Mouse (Mus musculus) urinary bladder, adult 18-20 months (tissue): ENCODE results near the gene Fubp3.

Source experiments
- DNase-seq, 2 experiments: peaks; one replicate each; pipeline ENCODE4 v3.0.0; 2022; ENCODE audit warnings: low spot score in 2 of 2, mixed read lengths in 2 of 2

Fubp3 gene

DNA sequence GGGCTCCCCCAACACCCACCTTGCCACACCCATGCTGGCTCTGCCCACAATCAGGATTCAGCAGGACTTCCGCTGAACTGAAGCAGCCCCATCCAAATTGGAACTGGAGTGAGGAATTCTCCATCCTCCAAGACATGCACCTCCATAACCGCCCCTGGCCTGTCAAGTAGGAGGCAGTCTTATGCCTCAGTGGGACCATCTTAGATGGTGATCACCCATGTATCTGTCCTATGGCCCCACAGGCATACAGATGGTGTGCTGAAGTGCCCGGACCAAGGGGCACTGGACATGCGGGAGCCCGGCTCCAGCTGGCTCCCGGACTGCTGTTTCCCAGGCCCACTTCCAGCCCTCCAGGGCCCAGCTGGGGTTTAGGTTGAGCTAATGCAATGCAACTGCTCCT lies 46.8 kb downstream of the Fubp3 start:
- no peak for DNase-seq

DNA sequence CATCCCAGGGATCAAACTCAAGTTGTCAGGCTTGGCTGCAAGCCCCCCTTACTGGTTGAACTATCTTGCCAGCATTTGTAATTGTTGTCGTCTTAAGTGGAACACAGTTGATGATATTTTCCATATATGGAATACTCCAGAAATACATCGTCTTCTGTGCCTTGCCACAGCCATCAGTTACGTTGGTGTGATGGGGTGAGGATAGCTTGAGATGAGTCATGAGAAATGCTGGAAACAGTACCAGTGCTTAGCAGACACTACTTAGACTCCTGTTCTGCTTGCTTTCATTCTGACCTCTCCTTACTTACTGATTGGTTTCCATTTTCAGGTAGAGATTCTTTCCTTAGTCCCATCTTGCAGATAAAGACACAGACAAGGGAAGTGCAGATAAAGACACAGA lies 61.1 kb downstream of the Fubp3 start:
- DNase-seq, result no peak

GRCm38 (mm10) chr2:31635281-31636137 lies 63.1 kb downstream of the Fubp3 start:
- DNase-seq, result peak in 1 of 2 experiments; percentile 14

DNA sequence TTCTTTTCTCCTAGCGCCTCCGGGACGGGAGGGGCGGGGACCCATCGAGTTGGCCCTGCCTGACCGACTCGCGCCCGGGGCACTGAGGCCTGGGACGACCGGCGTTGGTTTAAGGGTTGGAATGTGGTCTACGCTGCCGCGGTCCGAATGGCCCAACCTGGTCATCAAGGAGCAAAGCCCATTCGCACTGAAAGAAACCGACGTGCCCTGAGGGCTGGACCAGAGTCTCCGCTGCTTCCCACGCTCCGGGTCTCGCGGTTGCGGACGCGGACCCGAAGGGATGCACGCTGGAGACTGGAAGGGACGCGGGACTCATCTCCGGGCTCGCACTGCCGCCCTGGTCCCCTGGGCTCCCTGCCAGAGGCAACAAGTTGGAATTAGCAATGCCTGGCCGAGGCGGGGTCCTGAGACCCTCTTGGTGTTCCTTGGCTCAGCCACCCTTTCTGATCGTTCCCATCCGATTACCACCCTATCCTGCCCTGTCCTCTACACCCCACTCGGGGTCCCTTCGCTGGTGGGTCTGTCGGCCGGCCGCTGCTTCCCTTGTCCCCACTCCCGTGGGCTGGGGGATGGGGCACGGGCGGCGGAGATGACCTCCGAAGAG lies 63.8 kb downstream of the Fubp3 start:
- peak in 1 of 2 experiments; percentile 28 for DNase-seq

GRCm38 (mm10) chr2:31636742-31637141 lies 64.3 kb downstream of the Fubp3 start:
- DNase-seq, result no peak

DNA sequence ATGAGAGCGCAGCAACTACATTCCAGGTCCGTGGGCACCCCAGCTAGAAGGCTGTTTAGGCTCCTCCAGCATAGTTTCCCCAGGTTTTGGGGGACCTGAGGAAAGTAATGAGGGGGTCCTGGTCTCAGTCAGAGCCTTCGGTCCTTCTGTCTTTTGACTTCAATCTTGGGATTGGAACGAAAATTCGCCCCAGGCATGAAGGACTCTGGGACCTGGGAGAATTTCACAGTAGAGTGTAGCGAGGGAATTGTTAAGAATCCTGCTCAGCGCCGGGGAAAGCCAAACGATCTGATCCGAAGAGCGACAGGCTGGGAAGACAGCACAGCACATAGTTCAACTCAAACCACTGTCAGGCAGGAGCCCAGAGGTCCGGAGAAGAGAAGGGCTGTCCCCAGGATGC lies 64.9 kb downstream of the Fubp3 start:
- no peak for DNase-seq

DNA sequence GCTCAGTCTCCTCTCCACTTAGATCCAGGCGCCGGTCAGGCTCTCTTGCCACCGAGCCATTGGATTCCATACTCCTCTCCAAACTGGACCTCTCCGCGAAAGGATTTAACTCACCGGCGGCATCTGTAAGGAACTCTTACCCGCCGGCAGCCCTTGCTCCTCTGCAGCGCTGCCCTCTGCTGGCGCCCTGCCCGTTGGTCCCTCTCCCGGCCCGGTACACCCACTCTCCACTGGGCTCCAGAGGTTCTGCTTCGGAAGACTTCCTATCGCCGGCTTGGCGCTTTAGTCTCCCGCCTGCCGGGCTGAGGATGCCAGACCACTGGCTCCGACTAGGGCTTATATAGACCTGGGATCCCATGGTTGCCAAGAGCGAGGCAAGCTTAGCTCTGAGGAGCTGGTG lies 65.4 kb downstream of the Fubp3 start:
- peak; percentile 20 to 59 for DNase-seq

- DNase-seq, result peak in 1 of 2 experiments; percentile 9
These were observed 66.4 kb downstream of the Fubp3 start for GRCm38 (mm10) chr2:31638581-31639465.

- no peak for DNase-seq
These were observed 67.0 kb downstream of the Fubp3 start for GRCm38 (mm10) chr2:31639466-31639760.

DNA sequence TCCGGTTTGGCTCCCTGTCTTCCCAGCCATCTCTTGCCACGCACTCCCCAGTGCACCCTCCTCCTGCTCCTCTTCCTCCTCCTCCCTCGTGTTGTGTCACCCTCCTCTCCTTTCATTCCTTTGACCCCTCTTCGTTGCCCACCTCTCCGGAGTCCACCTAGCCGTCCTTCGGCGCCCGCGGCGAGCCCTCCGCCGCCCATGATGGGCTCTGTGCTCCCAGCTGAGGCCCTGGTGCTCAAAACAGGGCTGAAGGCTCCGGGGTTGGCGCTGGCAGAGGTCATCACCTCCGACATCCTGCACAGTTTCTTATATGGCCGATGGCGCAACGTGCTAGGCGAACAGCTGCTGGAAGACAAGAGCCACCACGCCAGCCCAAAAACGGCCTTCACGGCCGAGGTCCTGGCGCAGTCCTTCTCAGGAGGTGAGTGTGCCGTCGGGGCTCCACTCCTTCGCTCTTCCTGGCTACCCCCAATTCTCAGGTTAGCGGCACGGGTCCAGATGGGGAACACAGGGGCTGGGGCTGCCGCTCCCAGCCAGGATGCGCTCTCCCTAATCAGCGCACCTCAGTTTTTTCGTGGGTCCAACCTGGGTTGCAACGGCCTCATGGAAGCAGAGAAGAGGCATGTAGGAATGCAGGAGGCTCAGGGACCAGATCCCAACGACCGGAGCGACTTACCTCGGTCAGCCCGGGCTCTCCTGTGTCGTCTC lies 67.6 kb downstream of the Fubp3 start, which contains the start of gene Prdm12:
TSS of gene Prdm12 (plus strand) at position 137 of the 708 bp plus-strand sequence.
- peak in 1 of 2 experiments; percentile 7 for DNase-seq

GRCm38 (mm10) chr2:31640609-31641507 lies 68.4 kb downstream of the Fubp3 start:
- DNase-seq, result peak in 1 of 2 experiments; percentile 21

DNA sequence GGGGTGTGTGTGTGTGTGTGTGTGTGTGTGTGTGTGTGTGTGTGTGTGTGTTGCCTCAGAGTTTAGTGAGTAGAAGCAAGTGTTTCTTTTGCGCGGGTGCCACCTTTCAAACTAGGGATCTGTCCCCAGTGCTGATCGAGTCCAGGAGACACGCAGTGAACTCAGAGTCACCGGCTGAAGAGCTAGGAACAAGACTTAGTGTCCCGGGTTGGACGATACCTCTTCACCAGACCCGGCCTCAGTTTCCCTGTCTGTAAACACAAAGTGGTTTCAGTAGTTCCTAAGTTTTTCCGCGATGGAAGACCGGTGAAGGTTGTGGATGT lies 69.0 kb downstream of the Fubp3 start:
- DNase-seq, result no peak

DNA sequence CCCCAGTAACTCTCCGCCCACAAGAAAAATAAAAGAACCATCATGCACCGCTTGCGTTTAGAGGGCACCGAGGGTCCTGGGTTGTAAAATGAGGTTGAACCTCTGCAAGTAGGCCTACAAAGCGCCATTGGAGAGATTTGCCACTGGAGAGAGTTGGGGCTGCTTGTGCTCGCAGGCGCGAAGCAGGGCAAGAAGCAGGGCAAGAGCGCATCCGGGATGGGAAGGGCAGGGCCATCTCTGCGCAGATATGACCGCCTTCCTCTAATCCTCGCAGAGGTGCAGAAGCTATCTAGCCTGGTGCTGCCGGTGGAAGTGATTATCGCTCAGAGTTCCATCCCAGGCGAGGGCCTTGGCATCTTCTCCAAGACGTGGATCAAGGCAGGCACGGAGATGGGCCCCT lies 69.5 kb downstream of the Fubp3 start:
- no peak for DNase-seq

GRCm38 (mm10) chr2:31653971-31654853 lies 81.8 kb downstream of the Fubp3 start:
- DNase-seq, result peak in 1 of 2 experiments; percentile 15

GRCm38 (mm10) chr2:31654854-31655559 lies 82.6 kb downstream of the Fubp3 start:
- peak in 1 of 2 experiments; percentile 42 for DNase-seq

DNA sequence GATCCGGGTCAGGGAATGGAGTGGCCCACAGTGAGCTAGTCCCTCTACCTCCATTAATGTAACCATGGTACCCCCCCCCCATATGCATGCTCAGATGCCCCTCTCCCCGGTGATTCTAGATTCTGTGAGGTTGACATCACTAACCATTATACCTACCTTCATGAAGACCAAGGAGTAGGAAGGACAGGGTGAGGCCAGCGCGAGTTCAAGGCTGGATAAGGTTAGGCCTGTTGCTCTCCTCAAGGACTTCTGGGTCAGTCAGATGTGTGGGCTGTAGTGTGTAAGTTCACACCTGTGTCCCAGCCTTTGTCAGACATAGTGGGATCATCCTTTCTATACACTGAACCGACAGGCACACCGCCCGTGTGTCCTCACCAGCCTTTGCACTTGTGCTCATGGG lies 83.9 kb downstream of the Fubp3 start:
- DNase-seq, result no peak

GRCm38 (mm10) chr2:31662939-31663803 lies 90.7 kb downstream of the Fubp3 start:
- DNase-seq, result no peak

GRCm38 (mm10) chr2:31663804-31664180 lies 91.3 kb downstream of the Fubp3 start:
- no peak for DNase-seq
